Mouse (Mus musculus) olfactory bulb, adult 2 months (tissue): Measurements from ENCODE around the gene Nfib.

Experiments
- CTCF ChIP-seq: fragments of 200-500 bp; IDR thresholded peaks from 2 replicates; pipeline ENCODE4 v1.5.1; 2012; ENCODE audit warnings: low read depth, mild to moderate bottlenecking, low read length, moderate library complexity; ENCODE audit not compliant: insufficient read depth
- POLR2A ChIP-seq: fragments of 200-500 bp; IDR thresholded peaks from 2 replicates; pipeline ENCODE4 v1.6.1; 2012; ENCODE audit warnings: mild to moderate bottlenecking, low read depth, low read length, moderate library complexity; ENCODE audit not compliant: insufficient read depth

DNA sequence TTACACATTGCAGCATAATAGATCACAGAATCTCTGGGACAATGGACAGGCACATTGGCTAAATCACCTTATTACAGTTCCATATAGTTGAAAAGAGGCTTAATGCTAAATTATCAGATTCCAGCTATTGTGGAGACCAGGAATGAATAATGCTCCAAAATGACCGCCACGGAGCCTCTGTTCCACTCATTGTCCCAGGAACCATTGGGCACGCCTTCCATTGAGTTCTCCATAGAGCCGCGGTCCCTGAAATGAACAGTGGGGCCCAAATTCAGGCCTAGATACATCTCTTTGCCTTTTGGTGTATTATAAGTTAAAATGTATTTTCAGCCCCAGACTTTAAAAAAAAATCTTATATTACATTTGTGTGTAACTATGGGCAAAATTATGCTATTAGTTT is 120.5 kb downstream of the Nfib start:
- TF ChIP-seq CTCF, result no peak
- no peak for TF ChIP-seq POLR2A
